Mouse (Mus musculus) testis, postnatal 10 days (tissue): ENCODE measurements around the gene M6pr.

Source experiments
- DNase-seq: peaks from one replicate; pipeline ENCODE4 v3.0.0; 2021; ENCODE audit warnings: low spot score

Gene M6pr

GRCm38 (mm10) chr6:122298223-122298609, 10.3 kb upstream of the M6pr start:
- no peak for DNase-seq

GRCm38 (mm10) chr6:122299621-122300133, 8.8 kb upstream of the M6pr start:
- no peak for DNase-seq

- DNase-seq: no peak
These were observed 6.4 kb upstream of the M6pr start for GRCm38 (mm10) chr6:122302121-122302520.

GRCm38 (mm10) chr6:122302661-122303060, 5.9 kb upstream of the M6pr start:
- no peak for DNase-seq

GRCm38 (mm10) chr6:122303526-122303925, 5.0 kb upstream of the M6pr start:
- DNase-seq: no peak

- peak; percentile 93 for DNase-seq
These were observed 4.2 kb upstream of the M6pr start for GRCm38 (mm10) chr6:122304355-122304754.

GRCm38 (mm10) chr6:122304790-122305555, 3.5 kb upstream of the M6pr start:
- no peak for DNase-seq

- DNase-seq: no peak
These were observed 1.8 kb upstream of the M6pr start for GRCm38 (mm10) chr6:122306707-122307106.

GRCm38 (mm10) chr6:122308136-122308504, 400 bp upstream of the M6pr start:
- DNase-seq: no peak

GRCm38 (mm10) chr6:122309446-122309960, 983 bp downstream of the M6pr start:
- DNase-seq: no peak

- no peak for DNase-seq
These were observed 1.8 kb downstream of the M6pr start for GRCm38 (mm10) chr6:122310187-122310820.

- no peak for DNase-seq
These were observed 10.2 kb downstream of the M6pr start for GRCm38 (mm10) chr6:122318726-122319125.

GRCm38 (mm10) chr6:122325361-122325975, 16.9 kb downstream of the M6pr start:
- DNase-seq: no peak

GRCm38 (mm10) chr6:122333081-122333612, 24.6 kb downstream of the M6pr start:
- no peak for DNase-seq

GRCm38 (mm10) chr6:122334786-122335340, 26.3 kb downstream of the M6pr start:
- DNase-seq: no peak

- no peak for DNase-seq
These were observed 29.0 kb downstream of the M6pr start for GRCm38 (mm10) chr6:122337546-122337945.

GRCm38 (mm10) chr6:122339047-122339647, 30.6 kb downstream of the M6pr start:
- DNase-seq: peak; percentile 83

GRCm38 (mm10) chr6:122339648-122340341, 31.3 kb downstream of the M6pr start:
- peak; percentile 94 for DNase-seq

GRCm38 (mm10) chr6:122340349-122341000, 32.0 kb downstream of the M6pr start, which contains the start of gene Phc1:
Phc1 (minus strand) TSS chr6:122340561.
- no peak for DNase-seq

GRCm38 (mm10) chr6:122341038-122341810, 32.7 kb downstream of the M6pr start:
- DNase-seq: no peak
